In genomic region chr2:174284011-174284410, GRCm38 (mm10) we compare ENCODE assay signal across 8 mouse cellular contexts. TPM values are rescaled to one million over a fixed set of nuclear protein-coding genes. Genes with fewer than 3 reads are reported as not detected.
DNase-seq lines count a peak whose midpoint lies in the region; ATAC-seq and TF ChIP-seq lines count a peak whose summit lies in the region.

Gene Gnas (plus strand): TSS chr2:174284320.

- no peaks in the 10 kb centered on the region for H3K79me2 ChIP-seq in MEL (ENCODE audit: control insufficient read depth, insufficient read depth, low read length, poor library complexity)

- TF ChIP-seq POLR2A in MEL (IDR thresholded peaks at IDR 0.05; ENCODE audit: control insufficient read depth in 1 of 2, insufficient read depth in 1 of 2, low read depth in 1 of 2, low read length in 2 of 2, poor library complexity in 1 of 2): no peak

- no peaks in the 10 kb centered on the region for H3K9me3 ChIP-seq in MEL (replicated peaks; ENCODE audit: insufficient read depth, low read length)
- H3K9me3 ChIP-seq in forebrain, embryonic 14.5 days (replicated peaks; ENCODE audit: control insufficient read depth, low read length): peaks cover 20% of the 10 kb centered on the region; the same call in 1 of the 2 replicates

- no peaks in the 10 kb centered on the region for H3K4me1 ChIP-seq in MEL (ENCODE audit: control insufficient read depth in 1 of 2, insufficient read depth in 2 of 2, low read length in 2 of 2)
- H3K4me1 ChIP-seq in forebrain, embryonic 14.5 days (ENCODE audit: control insufficient read depth, insufficient read depth, low read length): no peaks in the 10 kb centered on the region; the same call in 1 of the 2 replicates

- H3K27ac ChIP-seq in MEL (ENCODE audit: control insufficient read depth, low read depth, low read length): no peak within 1 kb of the TSS
- no peak within 1 kb of the TSS for H3K27ac ChIP-seq in forebrain, embryonic 14.5 days (ENCODE audit: low read depth, low read length)

- no peaks in the 10 kb centered on the region for H3K27me3 ChIP-seq in MEL (ENCODE audit: control insufficient read depth in 1 of 2, insufficient read depth in 2 of 2, low read length in 2 of 2)
- peaks cover 34% of the 10 kb centered on the region for H3K27me3 ChIP-seq in forebrain, embryonic 14.5 days (replicated peaks; ENCODE audit: control insufficient read depth, insufficient read depth, low read length)

- no peak within 1 kb of the TSS for H3K9ac ChIP-seq in MEL (ENCODE audit: control insufficient read depth, low read depth, low read length, poor library complexity, severe bottlenecking)
- no peak within 1 kb of the TSS for H3K9ac ChIP-seq in forebrain, embryonic 14.5 days (ENCODE audit: low read length)

- H3K36me3 ChIP-seq in MEL (ENCODE audit: control insufficient read depth in 1 of 2, insufficient read depth in 2 of 2, low read length in 2 of 2): no peaks in the 10 kb centered on the region
- peaks cover 68% of the 10 kb centered on the region for H3K36me3 ChIP-seq in forebrain, embryonic 14.5 days (ENCODE audit: control insufficient read depth, insufficient read depth, low read length)

- H3K4me2 ChIP-seq in forebrain, embryonic 14.5 days (ENCODE audit: low read length): peak within 1 kb of the TSS; percentile 40

- H3K4me3 ChIP-seq in MEL (ENCODE audit: control insufficient read depth in 1 of 2, insufficient read depth in 1 of 2, low read depth in 2 of 2, low read length in 2 of 2): no peak within 1 kb of the TSS
- H3K4me3 ChIP-seq in forebrain, embryonic 14.5 days (ENCODE audit: low read depth, low read length): peak within 1 kb of the TSS; percentile 14

- no peak for TF ChIP-seq RAD21 in MEL (IDR thresholded peaks at IDR 0.05; ENCODE audit: low read depth, low read length)

- ATAC-seq in forebrain, embryonic 14.5 days: peak; percentile 56; the same call in 1 of the 2 replicates

- TF ChIP-seq CTCF in MEL (IDR thresholded peaks at IDR 0.05 in 2 of 3, conservative IDR thresholded peaks at IDR 0.05 in 1 of 3; ENCODE audit: control insufficient read depth in 1 of 3, insufficient read depth in 1 of 3, low read depth in 2 of 3, low read length in 3 of 3, poor library complexity in 1 of 3, severe bottlenecking in 1 of 3): no peak

- DNase-seq in MEL (ENCODE audit: low read depth, low spot score): no peak
- DNase-seq in adrenal gland, postnatal 14 days: peak; percentile 71
- DNase-seq in forebrain, embryonic 14.5 days (ENCODE audit: low spot score): peak; percentile 66
- DNase-seq in heart, postnatal 4 days: peak; percentile 59
- no peak for DNase-seq in left cerebral cortex, adult 8-10 months (ENCODE audit: low spot score in 2 of 2)
- DNase-seq in lung, postnatal 4 days: peak; percentile 34 to 55
- DNase-seq in right cerebral cortex, postnatal 4 days: peak; percentile 63
- DNase-seq in frontal cortex, postnatal 25 days (ENCODE audit: low spot score in 2 of 2): no peak

- 50% methylated on average over 19 of the region's 19 CpGs for WGBS in forebrain, embryonic 14.5 days

- no peak for TF ChIP-seq EP300 in MEL (IDR thresholded peaks at IDR 0.05; ENCODE audit: low read depth in 1 of 2, low read length in 2 of 2)

TF ChIP-seq in MEL, 35 proteins besides CTCF, POLR2A, EP300 and RAD21:
- TF ChIP-seq USF2 (IDR thresholded peaks at IDR 0.05; ENCODE audit: borderline replicate concordance in 1 of 2, insufficient read depth in 1 of 2, low read depth in 1 of 2, low read length in 2 of 2) (no peak), JUND (IDR thresholded peaks at IDR 0.05; ENCODE audit: low read depth, low read length) (no peak), MAFK (IDR thresholded peaks at IDR 0.05; ENCODE audit: borderline replicate concordance, low read depth, low read length) (no peak), MEF2A (IDR thresholded peaks at IDR 0.05; ENCODE audit: extremely low read depth, insufficient replicate concordance, low read depth, low read length, poor library complexity, severe bottlenecking) (no peak), UBTF (IDR thresholded peaks at IDR 0.05; ENCODE audit: borderline replicate concordance, insufficient read depth, low read depth, low read length) (no peak), RCOR1 (IDR thresholded peaks at IDR 0.05; ENCODE audit: low read depth, low read length) (no peak), NELFE (IDR thresholded peaks at IDR 0.05; ENCODE audit: low read depth, low read length) (no peak), GABPA (IDR thresholded peaks at IDR 0.05; ENCODE audit: low read depth, low read length) (no peak), MXI1 (IDR thresholded peaks at IDR 0.05; ENCODE audit: low read depth, low read length) (no peak), ELF1 (IDR thresholded peaks at IDR 0.05; ENCODE audit: low read depth, low read length) (no peak), TBP (IDR thresholded peaks at IDR 0.05; ENCODE audit: low read depth, low read length) (no peak), TAL1 (IDR thresholded peaks at IDR 0.05; ENCODE audit: low read length) (no peak), SIN3A (IDR thresholded peaks at IDR 0.05; ENCODE audit: low read length) (no peak), USF1 (IDR thresholded peaks at IDR 0.05; ENCODE audit: low read depth, low read length) (no peak), KAT2A (conservative IDR thresholded peaks at IDR 0.05; ENCODE audit: low read depth, low read length) (no peak), MYB (IDR thresholded peaks at IDR 0.05; ENCODE audit: low read depth, low read length) (no peak), MAX (IDR thresholded peaks at IDR 0.05; ENCODE audit: low read length) (no peak), POLR2AphosphoS2 (IDR thresholded peaks at IDR 0.05; ENCODE audit: low read length) (no peak)

RNA-seq across cellular contexts. Expression of gene Gnas, which starts in this region (rescaled TPM):
- 255 and 273 TPM in 2 replicates for total RNA-seq in MEL (2012; rRNA removed)
- 100 to 1,000 TPM; 383 to 447 TPM for polyA plus RNA-seq in MEL (2012; ENCODE audit: insufficient read depth in 1 of 2, insufficient read length in 2 of 2, low read depth in 1 of 2, low replicate concordance in 2 of 2, missing spikeins in 1 of 2)
- 4,967 and 5,329 TPM in 2 replicates for total RNA-seq in adrenal gland, postnatal 14 days (2021)
- polyA plus RNA-seq in forebrain, embryonic 14.5 days (2014; fragmentation: Nextera tagmentation; extraction: Ambion mirVana): 966 and 1,076 TPM in 2 replicates
- total RNA-seq in heart, postnatal 4 days (2021): 1,000 to 10,000 TPM; 1,794 to 1,822 TPM
- total RNA-seq in left cerebral cortex, adult 8-10 months (2022): 1,000 to 10,000 TPM; 1,754 to 1,798 (median 1,783) TPM

Comparison
In these comparisons a context has a peak if more than half of its experiments do, and no peak if none do; other contexts are left out.
1. DNase-seq: peak in adrenal gland, postnatal 14 days (single experiment), forebrain, embryonic 14.5 days (single experiment), heart, postnatal 4 days (single experiment), lung, postnatal 4 days (2 of 2) and right cerebral cortex, postnatal 4 days (single experiment); none in MEL (single experiment), left cerebral cortex, adult 8-10 months (0 of 2) and frontal cortex, postnatal 25 days (0 of 2).